Mouse (Mus musculus) right cerebral cortex, postnatal 10 days (tissue): ENCODE data around the gene Foxg1.

Experiments
- DNase-seq, 2 experiments: peaks; one replicate each; pipeline ENCODE4 v3.0.0; 2021; ENCODE audit warnings: low spot score in 2 of 2

The Foxg1 gene

GRCm38 (mm10) chr12:49385631-49385990, 3.2 kb downstream of the Foxg1 start:
- no peak for DNase-seq

GRCm38 (mm10) chr12:49386081-49386805, 3.8 kb downstream of the Foxg1 start:
- DNase-seq = no peak

- peak in 1 of 2 experiments; percentile 44 for DNase-seq
Observed at GRCm38 (mm10) chr12:49387856-49388598, 5.6 kb downstream of the Foxg1 start.

- peak in 1 of 2 experiments; percentile 42 for DNase-seq
Observed at GRCm38 (mm10) chr12:49389666-49390065, 7.2 kb downstream of the Foxg1 start.

- DNase-seq = peak; percentile 44 to 54
Observed at GRCm38 (mm10) chr12:49390257-49390656, 7.8 kb downstream of the Foxg1 start.

GRCm38 (mm10) chr12:49390926-49391304, 8.5 kb downstream of the Foxg1 start:
- DNase-seq = peak; percentile 40 to 44

GRCm38 (mm10) chr12:49391305-49392040, 9.0 kb downstream of the Foxg1 start:
- peak; percentile 78 to 81 for DNase-seq

GRCm38 (mm10) chr12:49392041-49392390, 9.6 kb downstream of the Foxg1 start:
- no peak for DNase-seq

- no peak for DNase-seq
Observed at GRCm38 (mm10) chr12:49392876-49393275, 10.4 kb downstream of the Foxg1 start.

GRCm38 (mm10) chr12:49393639-49394038, 11.2 kb downstream of the Foxg1 start:
- no peak for DNase-seq

- no peak for DNase-seq
Observed at GRCm38 (mm10) chr12:49394181-49394580, 11.7 kb downstream of the Foxg1 start.

- peak in 1 of 2 experiments; percentile 64 for DNase-seq
Observed at GRCm38 (mm10) chr12:49394836-49395235, 12.4 kb downstream of the Foxg1 start.

GRCm38 (mm10) chr12:49395969-49396368, 13.5 kb downstream of the Foxg1 start:
- DNase-seq = no peak

- DNase-seq = no peak
Observed at GRCm38 (mm10) chr12:49396776-49397175, 14.3 kb downstream of the Foxg1 start.

- no peak for DNase-seq
Observed at GRCm38 (mm10) chr12:49397443-49398162, 15.1 kb downstream of the Foxg1 start.

- no peak for DNase-seq
Observed at GRCm38 (mm10) chr12:49398163-49398540, 15.7 kb downstream of the Foxg1 start.

- DNase-seq = peak in 1 of 2 experiments; percentile 24
Observed at GRCm38 (mm10) chr12:49398636-49399035, 16.2 kb downstream of the Foxg1 start.

GRCm38 (mm10) chr12:49399611-49400010, 17.2 kb downstream of the Foxg1 start:
- no peak for DNase-seq

GRCm38 (mm10) chr12:49400036-49400852, 17.8 kb downstream of the Foxg1 start:
- DNase-seq = peak; percentile 35 to 43

- DNase-seq = no peak
Observed at GRCm38 (mm10) chr12:49400853-49401118, 18.3 kb downstream of the Foxg1 start.

GRCm38 (mm10) chr12:49401119-49401795, 18.8 kb downstream of the Foxg1 start:
- peak; percentile 85 to 88 for DNase-seq
